Mouse (Mus musculus) ES-Bruce4 (cell line): ENCODE results near the gene 9130023H24Rik.

ENCODE experiments used
- CTCF ChIP-seq: IDR thresholded peaks from one replicate; pipeline ENCODE4 v1.8.1; 2011; ENCODE audit warnings: low read depth, low read length
- EP300 ChIP-seq: IDR thresholded peaks from 2 replicates; pipeline ENCODE4 v1.6.1; 2011; ENCODE audit warnings: low read depth, low read length; ENCODE audit not compliant: insufficient read depth
- POLR2A ChIP-seq: IDR thresholded peaks from one replicate; pipeline ENCODE4 v1.8.1; 2011; ENCODE audit warnings: low read length; ENCODE audit not compliant: insufficient read depth

- TF ChIP-seq CTCF (no peak), EP300 (no peak), POLR2A (no peak)
Observed at GRCm38 (mm10) chr7:128244410-128245025, 6.7 kb upstream of the 9130023H24Rik start.
